Mouse (Mus musculus) brain, embryonic 14.5 days (tissue): ENCODE measurements at regions not wholly inside any gene's neighbourhood (a gene's known extent, or its start where the extent isn't known, plus 50 kb on each side); places are given as distances from the start of the nearest gene placed in this dataset.
A peak's percentile ranks its signal among the peaks of the same experiment; 100 is the strongest.
"Not testable (repeated sequence)": the region's sequence is repeated elsewhere in the genome, so short reads cannot be mapped to it uniquely, and the experiment has no call there.

Experiments used
- DNase-seq: peaks from one replicate; pipeline ENCODE4 v3.0.0-alpha.2; 2011; ENCODE audit warnings: low read depth
- CTCF ChIP-seq: fragments of 200-500 bp; IDR thresholded peaks from 2 replicates; pipeline ENCODE4 v1.5.1; 2012; ENCODE audit warnings: inconsistent platforms, mild to moderate bottlenecking, moderate library complexity, borderline replicate concordance; ENCODE audit not compliant: insufficient read depth, insufficient read length; ENCODE audit errors: extremely low read depth
- POLR2A ChIP-seq: fragments of 200-500 bp; IDR thresholded peaks from 2 replicates; pipeline ENCODE4 v1.6.1; 2012; ENCODE audit warnings: mild to moderate bottlenecking, inconsistent platforms, borderline replicate concordance; ENCODE audit not compliant: poor library complexity, insufficient read depth, insufficient read length, severe bottlenecking; ENCODE audit errors: extremely low read depth

- DNase-seq, result not testable (repeated sequence)
Measured at GRCm38 (mm10) chr15:53984006-53984405, 99.3 kb downstream of the Gm7489 start.

- no peak for DNase-seq
- TF ChIP-seq CTCF, result no peak
- TF ChIP-seq POLR2A, result no peak
Measured at GRCm38 (mm10) chr15:53989888-53990287, 105.2 kb downstream of the Gm7489 start.

GRCm38 (mm10) chr15:53995199-53995868 is 110.6 kb downstream of the Gm7489 start:
- peak; percentile 3 for DNase-seq
- TF ChIP-seq POLR2A (no peak), CTCF (no peak)

GRCm38 (mm10) chr15:53998600-53999290 is 114.0 kb downstream of the Gm7489 start:
- DNase-seq, result no peak
- TF ChIP-seq POLR2A (no peak), CTCF (no peak)

GRCm38 (mm10) chr15:54033756-54034155 is 149.1 kb downstream of the Gm7489 start:
- TF ChIP-seq POLR2A (no peak), CTCF (no peak)

GRCm38 (mm10) chr15:54050711-54051110 is 166.0 kb downstream of the Gm7489 start:
- TF ChIP-seq CTCF, result no peak
- TF ChIP-seq POLR2A, result no peak
- DNase-seq, result no peak

More at GRCm38 (mm10) chr15:54033756-54034155, 149.1 kb downstream of the Gm7489 start:
- DNase-seq, result no peak

GRCm38 (mm10) chr15:54070005-54070634 is 185.4 kb downstream of the Gm7489 start:
- no peak for TF ChIP-seq POLR2A
- TF ChIP-seq CTCF, result peak; percentile 99
- DNase-seq, result peak; percentile 88

GRCm38 (mm10) chr15:54071732-54072131 is 187.0 kb downstream of the Gm7489 start:
- DNase-seq, result no peak
- no peak for TF ChIP-seq CTCF
- no peak for TF ChIP-seq POLR2A

- TF ChIP-seq POLR2A (no peak), CTCF (no peak)
- no peak for DNase-seq
Measured at GRCm38 (mm10) chr15:54091301-54091700, 206.6 kb downstream of the Gm7489 start.

GRCm38 (mm10) chr15:54092386-54092785 is 207.7 kb downstream of the Gm7489 start:
- DNase-seq, result no peak
- no peak for TF ChIP-seq POLR2A
- TF ChIP-seq CTCF, result no peak

GRCm38 (mm10) chr15:54097498-54097897 is 212.8 kb downstream of the Gm7489 start:
- no peak for DNase-seq
- TF ChIP-seq POLR2A (no peak), CTCF (no peak)

GRCm38 (mm10) chr15:54112406-54112805 is 227.7 kb downstream of the Gm7489 start:
- no peak for DNase-seq
- TF ChIP-seq POLR2A, result no peak
- TF ChIP-seq CTCF, result no peak
